Mouse (Mus musculus): Measurements from ENCODE around the gene Krr1.
"Not testable (repeated sequence)": the region's sequence is repeated elsewhere in the genome, so short reads cannot be mapped to it uniquely, and the experiment has no call there.

Krr1 gene

DNA sequence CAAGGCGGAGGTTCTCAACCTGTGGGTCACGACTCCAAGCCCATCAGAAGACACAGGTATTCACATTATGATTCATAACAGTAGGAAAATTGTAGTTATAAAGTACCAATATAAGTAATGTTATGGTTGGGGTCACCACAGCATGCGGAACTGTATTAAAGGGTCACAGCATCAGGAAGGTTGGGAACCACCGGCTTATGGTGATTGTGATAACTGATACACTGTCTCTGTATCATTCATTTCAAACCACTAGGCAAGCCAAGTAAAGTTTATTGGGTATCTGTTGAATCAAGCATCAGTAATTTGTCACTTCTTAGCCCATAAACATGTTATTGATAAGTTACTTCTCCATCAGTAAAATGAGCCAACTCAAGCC lies 14.4 kb upstream of the Krr1 start:
- POLR2A ChIA-PET = interaction anchor here in 1 of 4 experiments (0.5 kb wide), 1 partner anchor 287 kb away, joined by 5 read pairs; no protein-coding TSS in a partner anchor
- CTCF ChIA-PET = interaction anchor here in 3 of 4 experiments (0.6 to 1.6 kb wide), 5 partner anchors 77 to 731 kb away, joined by 3 to 6 read pairs (median 3); no protein-coding TSS in a partner anchor

DNA sequence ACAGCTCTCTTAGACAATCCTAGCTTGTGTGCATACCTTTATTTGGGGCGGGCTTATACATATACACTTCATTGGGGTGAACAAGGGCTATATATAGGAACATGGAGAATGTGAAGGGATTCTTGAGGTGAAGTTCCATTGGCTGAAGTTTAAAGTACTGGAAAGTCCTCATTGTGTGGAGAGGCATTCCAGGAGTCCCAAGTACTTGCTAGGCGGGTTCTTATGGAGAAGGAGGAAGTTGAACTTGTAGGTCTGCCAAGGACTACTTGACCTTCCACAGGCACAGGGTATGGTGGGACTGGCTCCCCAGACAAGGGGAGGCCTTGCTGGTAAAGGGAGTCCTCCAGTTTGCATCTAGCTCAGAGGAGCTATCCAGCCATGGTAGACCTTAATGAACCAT lies 13.1 kb upstream of the Krr1 start:
- POLR2A ChIA-PET = no interaction called here

DNA sequence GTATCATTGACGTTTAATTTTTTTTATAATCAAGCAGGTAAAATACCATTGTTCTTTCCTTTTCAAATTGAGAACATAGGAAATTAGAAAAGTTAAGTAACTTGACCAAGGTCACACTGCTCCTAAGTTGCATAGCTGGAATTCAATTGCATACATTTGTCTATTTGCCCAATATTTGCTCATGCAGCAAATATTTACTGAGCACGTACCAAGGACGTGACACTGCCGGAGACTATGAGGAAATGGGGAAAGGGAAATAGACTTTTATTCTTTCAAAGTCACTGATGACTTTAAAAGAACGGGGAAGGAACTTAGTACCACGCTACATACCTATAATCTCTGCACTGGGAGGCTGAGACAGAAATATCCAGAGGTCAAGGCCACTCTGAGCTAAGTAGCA lies 12.0 kb upstream of the Krr1 start:
- POLR2A ChIA-PET = interaction anchor here in 1 of 4 experiments (2.8 kb wide), 1 partner anchor 12 kb away, joined by 9 read pairs; the partner anchor contains the start of gene Krr1
- CTCF ChIA-PET = interaction anchor here in 1 of 4 experiments (1.2 kb wide), 1 partner anchor 12 kb away, joined by 3 read pairs; no protein-coding TSS in a partner anchor

More for the DNA sequence above, 13.1 kb upstream of the Krr1 start:
- CTCF ChIA-PET = interaction anchor here in 2 of 4 experiments (0.7 to 1.2 kb wide), 2 partner anchors 11 to 1227 kb away, joined by 3 read pairs; no protein-coding TSS in a partner anchor

DNA sequence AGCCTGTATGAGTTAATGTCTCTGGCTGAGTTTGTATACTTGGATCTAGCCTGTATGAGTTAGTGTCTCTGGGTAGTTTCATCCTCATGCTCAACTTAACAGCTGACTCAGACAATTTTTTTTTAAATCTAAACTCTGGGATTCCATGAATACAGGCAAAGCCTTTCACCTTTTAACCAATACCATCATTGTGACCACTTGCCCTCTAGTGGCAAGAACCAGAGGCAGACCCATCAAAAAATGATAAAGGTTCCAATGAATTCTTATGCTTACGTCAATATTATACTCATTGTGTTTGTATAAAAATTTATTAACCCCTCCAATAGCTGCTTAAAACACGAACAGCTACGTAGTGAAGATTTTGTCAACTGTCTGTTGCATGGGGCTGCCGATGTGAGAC lies 6.1 kb upstream of the Krr1 start:
- ChIA-PET CTCF (no interaction called here), POLR2A (no interaction called here)

DNA sequence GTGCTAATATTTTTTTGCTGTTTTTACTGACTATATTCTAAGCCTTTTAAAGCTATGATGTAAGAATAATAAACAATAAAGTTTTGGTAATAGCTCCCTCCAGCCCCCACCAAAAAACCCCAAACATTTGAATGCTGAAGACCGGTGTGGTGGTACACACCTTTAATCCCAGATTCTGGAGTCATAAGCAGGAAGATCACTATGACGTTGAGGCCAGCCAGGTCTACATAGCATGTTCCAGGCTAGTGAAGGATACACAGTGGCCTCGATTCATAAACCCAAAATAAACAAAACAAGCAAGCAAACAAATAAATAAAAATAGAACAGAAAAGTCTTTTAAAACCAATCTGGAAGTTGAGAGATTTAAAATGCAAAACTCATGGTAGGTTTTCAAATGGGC lies 535 bp upstream of the Krr1 start:
- CTCF ChIA-PET = interaction anchor here in 2 of 4 experiments (0.6 to 2.1 kb wide), 5 partner anchors 469 to 1212 kb away, joined by 3 to 7 read pairs (median 5); no protein-coding TSS in a partner anchor
- POLR2A ChIA-PET = interaction anchor here in 3 of 4 experiments (0.6 to 2.9 kb wide), 40 partner anchors 9 to 961 kb away, joined by 3 to 41 read pairs (median 4); partner anchors contain the start of genes Bbs10 (in 3 of the 3), Phlda1 (in 2 of the 3), Nap1l1 (in 1 of the 3) and Osbpl8 (in 1 of the 3)

DNA sequence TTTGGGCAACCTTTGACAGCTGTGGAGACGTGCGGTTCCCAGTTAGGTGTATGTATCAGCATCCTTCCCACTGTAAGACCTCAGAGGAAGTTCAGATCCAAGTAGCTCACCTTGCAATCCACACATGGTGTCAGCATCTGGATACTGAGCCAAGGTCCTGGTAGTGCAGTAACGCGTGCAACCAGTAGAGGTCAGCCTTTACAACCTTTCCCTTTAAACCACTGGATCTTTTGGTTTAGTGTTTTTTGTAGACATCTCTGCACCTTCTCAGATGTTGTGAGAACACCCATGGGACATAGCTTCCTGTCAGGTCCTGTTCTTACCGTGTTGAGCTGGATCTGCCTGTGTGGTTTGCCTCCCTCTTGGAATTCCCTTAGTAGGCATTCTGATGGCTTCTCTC lies 5.1 kb downstream of the Krr1 start:
- POLR2A ChIA-PET = interaction anchor here in 2 of 4 experiments (0.5 to 1.4 kb wide), 4 partner anchors 21 to 814 kb away, joined by 4 to 7 read pairs (median 4); partner anchors contain the start of gene Osbpl8 (in 1 of the 2)
- CTCF ChIA-PET = interaction anchor here in 3 of 4 experiments (0.7 to 1.5 kb wide), 4 partner anchors 182 to 751 kb away, joined by 3 to 4 read pairs (median 4); partner anchors contain the start of genes Bbs10 (in 1 of the 3) and Glipr1l3 (in 1 of the 3)

DNA sequence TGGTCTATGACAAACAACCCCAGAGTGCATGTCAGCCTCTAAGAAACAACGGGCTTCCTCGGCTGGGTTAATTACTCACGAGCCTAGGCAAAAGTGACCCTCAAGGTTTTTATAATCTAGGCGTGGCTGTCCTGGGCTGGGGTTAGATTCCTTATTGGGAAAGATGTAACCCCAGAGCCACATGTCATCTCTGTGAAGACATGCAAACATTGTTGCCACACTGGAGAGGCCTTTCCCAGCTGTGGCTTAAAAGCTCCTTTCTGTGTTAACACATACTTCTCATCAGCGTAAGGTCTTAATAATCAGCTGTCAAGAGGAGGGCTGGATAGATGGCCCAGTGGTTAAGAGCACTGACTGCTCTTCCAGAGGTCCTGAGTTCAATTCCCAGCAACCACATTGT lies 10.6 kb downstream of the Krr1 start:
- CTCF ChIA-PET = no interaction called here
- POLR2A ChIA-PET = interaction anchor here in 2 of 4 experiments (1.1 to 5.6 kb wide), 3 partner anchors 9 to 10 kb away, joined by 3 to 41 read pairs (median 15); partner anchors contain the start of gene Krr1 (in 2 of the 2)

DNA sequence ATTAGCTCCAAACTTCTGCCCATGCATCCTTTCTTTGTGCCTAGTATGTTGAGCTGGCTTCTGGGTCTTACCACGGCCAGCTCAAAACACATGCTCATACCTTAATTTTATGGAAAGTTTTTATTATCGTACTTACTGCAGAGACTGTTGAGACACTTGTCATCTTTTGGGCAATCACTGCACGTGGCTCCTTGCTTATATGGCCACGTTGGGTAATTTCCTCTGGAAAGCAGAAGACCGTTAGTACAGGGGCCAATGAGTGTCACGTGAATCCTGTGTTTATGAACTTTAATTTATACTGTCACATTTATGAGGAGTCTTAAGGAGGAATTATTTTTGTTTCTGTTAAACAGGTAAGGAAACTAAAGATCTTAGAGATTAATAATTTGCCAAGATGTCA lies 14.0 kb downstream of the Krr1 start:
- POLR2A ChIA-PET = interaction anchor here in 2 of 4 experiments (0.9 to 5.6 kb wide), 2 partner anchors 11 to 13 kb away, joined by 3 to 41 read pairs; partner anchors contain the start of gene Krr1 (in 1 of the 2)
- CTCF ChIA-PET = no interaction called here

DNA sequence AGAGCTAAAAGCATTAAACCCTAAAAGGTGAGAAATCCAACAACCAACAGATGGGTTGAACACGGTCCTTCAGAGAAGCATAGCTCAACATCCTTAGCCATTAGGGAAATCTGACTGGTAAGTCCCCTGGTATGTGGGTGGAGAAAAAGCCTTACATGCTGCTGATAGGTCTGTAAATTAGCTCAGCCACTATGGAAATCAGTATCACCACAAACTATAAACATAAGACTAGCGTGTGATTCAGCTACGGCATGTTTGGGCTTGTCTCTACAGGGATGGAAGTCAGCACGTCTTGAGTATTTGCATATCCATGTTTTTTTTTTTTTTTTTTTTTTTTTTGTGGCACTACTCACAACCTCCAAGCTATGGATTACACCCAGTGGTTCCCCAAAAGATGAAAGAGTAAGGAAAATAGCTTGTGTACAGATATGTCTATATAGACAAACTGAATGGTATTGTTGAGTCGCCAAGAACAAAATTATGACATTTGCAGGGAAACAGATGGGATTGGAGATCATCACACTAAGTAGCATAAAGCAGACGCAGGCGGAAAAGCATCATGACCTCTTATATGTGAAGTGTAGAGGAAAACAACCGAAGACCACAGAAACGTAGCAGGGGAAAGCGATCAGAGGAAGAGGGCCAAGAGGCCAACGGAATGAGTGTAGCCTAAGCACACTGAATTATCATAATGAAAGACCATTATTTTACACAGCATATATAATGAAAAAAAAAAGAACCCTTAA lies 23.5 kb downstream of the Krr1 start:
- ChIA-PET POLR2A (interaction anchor here in 1 of 4 experiments (0.7 kb wide), 1 partner anchor 92 kb away, joined by 4 read pairs; no protein-coding TSS in a partner anchor), CTCF (no interaction called here)

DNA sequence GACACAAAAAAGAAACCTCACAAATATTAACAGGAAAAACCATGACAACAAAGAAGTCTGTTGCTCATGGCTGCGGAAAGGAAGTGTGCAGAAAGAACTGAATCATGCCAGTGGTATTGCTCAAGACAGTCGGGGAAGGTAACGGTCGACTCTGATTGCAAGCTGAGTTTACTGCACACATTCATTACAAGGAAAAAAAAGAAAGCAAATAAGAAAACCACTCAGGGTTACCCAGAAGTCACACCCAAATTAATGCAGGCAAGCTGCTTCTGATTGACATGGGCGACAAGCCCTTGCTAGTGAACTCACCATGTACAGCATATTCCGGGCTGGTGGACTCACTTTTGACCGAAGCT lies 24.1 kb downstream of the Krr1 start:
- CTCF ChIA-PET = interaction anchor here in 1 of 4 experiments (0.6 kb wide), 1 partner anchor 828 kb away, joined by 4 read pairs; no protein-coding TSS in a partner anchor
- POLR2A ChIA-PET = interaction anchor here in 2 of 4 experiments (0.7 kb wide), 2 partner anchors 93 to 421 kb away, joined by 4 read pairs; no protein-coding TSS in a partner anchor

DNA sequence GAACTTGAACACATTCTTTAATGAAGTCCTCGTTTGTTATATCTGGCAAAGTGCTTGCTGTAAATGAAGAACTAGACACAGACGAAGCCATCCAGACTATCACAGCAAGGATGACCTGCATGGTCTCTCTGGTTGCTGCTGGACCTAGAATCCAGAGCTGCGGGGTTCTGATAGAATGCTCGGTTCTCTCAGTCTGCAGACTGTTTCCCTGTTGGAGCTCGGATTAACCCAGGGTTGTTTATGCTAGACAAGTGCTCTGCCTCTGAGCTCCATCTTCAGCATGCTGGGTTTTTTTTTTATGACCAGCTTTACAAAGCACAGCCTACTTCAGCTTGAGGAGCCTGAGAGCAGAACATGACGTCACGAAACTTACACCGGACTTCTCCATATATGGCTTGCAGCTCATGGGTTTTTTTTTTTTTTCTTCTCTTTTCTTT lies 24.5 kb downstream of the Krr1 start:
- CTCF ChIA-PET = interaction anchor here in 1 of 4 experiments (0.6 kb wide), 1 partner anchor 828 kb away, joined by 4 read pairs; no protein-coding TSS in a partner anchor
- POLR2A ChIA-PET = interaction anchor here in 1 of 4 experiments (0.7 kb wide), 1 partner anchor 421 kb away, joined by 4 read pairs; no protein-coding TSS in a partner anchor

DNA sequence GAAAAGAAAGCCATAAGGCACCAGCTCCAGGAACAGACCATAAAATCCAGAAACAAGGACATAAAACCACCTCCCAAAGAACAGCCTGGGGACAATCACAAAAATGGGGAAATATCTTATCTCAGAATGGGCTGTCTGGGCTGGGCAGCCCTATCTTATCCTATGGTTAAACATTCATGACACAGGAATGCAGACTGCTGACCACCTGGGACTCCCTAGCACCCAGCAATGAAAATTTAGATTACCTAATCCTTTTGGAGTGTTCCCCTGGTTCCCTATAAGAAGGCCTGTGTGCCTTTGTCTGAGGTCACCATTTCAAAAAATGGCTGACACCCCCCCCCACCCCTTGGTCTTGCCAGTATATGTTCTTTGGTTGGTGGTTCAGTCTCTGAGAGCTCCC lies 25.2 kb downstream of the Krr1 start:
- CTCF ChIA-PET = no interaction called here
- POLR2A ChIA-PET = no interaction called here

DNA sequence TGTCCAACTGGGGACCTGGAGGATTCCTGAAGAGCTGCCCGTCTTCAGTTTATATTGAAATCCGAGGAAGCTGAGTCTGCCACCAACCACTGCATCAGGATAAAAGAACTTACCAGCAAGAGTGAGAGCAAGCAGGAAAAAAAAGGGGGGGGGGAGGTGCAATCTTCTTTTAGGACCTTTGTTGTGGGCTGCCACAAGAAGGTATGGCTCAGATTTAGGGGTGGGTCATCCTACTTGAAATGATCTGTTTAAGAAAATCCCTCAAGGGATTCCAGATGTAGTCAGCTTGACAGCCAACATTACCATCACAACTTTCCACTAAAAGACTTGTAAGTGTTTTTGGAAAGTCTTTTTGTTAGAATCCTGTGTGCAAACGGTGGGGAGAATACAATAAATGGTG lies 27.3 kb downstream of the Krr1 start:
- POLR2A ChIA-PET = no interaction called here
- CTCF ChIA-PET = interaction anchor here in 1 of 4 experiments (0.6 kb wide), 1 partner anchor 364 kb away, joined by 4 read pairs; no protein-coding TSS in a partner anchor

DNA sequence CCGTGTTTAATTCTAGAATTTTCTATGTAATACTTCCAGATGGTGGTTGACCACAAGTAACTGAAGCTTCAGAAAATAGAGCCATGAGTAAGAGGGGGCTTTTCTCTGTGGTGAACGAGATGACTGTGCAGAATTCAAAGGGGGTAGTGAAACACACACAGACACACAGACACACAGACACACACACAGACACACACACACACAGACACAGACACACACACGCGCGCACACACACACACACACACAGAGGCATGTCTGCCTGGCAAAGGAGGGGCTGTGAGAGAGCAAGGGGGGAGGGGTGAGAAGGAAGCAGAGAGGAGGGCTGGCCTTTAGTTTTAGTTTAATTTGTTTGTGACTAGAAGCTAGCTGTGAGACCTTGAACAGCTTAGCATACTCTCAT lies 28.1 kb downstream of the Krr1 start:
- ChIA-PET CTCF (no interaction called here), POLR2A (interaction anchor here in 2 of 4 experiments (1.4 to 1.7 kb wide), 2 partner anchors 28 kb away, joined by 3 to 5 read pairs; partner anchors contain the start of gene Krr1 (in 2 of the 2))

DNA sequence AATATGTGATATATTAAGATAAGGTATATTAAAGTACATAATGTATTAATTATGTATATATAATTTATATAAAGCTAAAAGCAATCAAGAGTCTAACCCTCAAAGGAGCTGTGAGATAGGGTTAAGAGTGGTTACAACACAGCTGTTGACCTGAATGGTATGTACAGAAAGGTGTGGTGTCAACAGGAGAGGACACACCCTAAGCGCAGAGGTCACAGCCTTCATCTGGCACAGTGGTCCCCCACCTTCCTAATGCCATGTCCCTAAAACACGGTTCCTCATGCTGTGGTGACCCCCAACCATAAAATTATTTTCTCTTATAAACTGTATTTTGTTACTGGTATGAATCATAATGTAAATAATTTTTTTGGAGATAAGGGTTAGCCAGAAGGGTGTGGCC lies 28.9 kb downstream of the Krr1 start:
- ChIA-PET CTCF (interaction anchor here in 1 of 4 experiments (0.6 kb wide), 1 partner anchor 88 kb away, joined by 3 read pairs; no protein-coding TSS in a partner anchor), POLR2A (interaction anchor here in 2 of 4 experiments (1.4 to 1.7 kb wide), 2 partner anchors 29 kb away, joined by 3 to 5 read pairs; partner anchors contain the start of gene Krr1 (in 2 of the 2))

DNA sequence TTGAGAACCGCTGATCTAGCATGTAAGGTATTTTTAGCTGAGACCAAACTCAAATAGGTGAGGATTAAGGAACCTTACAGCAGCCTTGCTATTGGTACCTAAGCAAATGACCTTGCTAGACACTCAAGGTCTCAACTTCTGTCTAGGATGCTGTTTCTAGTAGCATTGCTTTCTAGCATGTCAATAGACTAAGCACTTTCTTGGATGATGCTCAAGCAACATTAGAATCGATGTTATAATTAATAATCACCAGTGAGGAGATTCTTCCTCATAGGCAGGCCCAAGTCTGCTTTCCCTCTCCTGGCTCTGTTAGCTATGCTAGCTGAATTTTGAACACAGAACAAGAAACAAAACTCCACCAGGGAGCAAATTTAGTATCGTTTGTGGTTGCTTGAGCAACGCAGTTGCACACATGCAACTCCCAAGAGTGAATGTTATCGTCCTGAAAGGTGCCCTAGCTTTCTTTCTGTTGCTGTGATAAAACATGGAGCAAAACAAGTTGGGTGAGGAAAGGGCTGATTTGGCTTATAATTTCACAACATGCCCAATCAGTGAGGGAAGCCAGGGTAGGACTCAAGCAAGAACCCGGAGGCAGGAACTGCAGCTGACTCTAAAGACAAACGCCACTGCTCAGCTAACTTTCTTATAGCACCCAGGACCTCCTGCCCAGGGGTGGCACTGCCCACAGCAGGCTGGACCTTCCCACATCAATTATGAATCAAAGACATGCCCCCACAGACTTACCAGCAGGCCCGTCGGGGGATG lies 29.5 kb downstream of the Krr1 start:
- ChIA-PET CTCF (interaction anchor here in 1 of 4 experiments (0.6 kb wide), 1 partner anchor 567 kb away, joined by 4 read pairs; no protein-coding TSS in a partner anchor), POLR2A (interaction anchor here in 2 of 4 experiments (1.4 to 1.7 kb wide), 2 partner anchors 30 kb away, joined by 3 to 5 read pairs; partner anchors contain the start of gene Krr1 (in 2 of the 2))

DNA sequence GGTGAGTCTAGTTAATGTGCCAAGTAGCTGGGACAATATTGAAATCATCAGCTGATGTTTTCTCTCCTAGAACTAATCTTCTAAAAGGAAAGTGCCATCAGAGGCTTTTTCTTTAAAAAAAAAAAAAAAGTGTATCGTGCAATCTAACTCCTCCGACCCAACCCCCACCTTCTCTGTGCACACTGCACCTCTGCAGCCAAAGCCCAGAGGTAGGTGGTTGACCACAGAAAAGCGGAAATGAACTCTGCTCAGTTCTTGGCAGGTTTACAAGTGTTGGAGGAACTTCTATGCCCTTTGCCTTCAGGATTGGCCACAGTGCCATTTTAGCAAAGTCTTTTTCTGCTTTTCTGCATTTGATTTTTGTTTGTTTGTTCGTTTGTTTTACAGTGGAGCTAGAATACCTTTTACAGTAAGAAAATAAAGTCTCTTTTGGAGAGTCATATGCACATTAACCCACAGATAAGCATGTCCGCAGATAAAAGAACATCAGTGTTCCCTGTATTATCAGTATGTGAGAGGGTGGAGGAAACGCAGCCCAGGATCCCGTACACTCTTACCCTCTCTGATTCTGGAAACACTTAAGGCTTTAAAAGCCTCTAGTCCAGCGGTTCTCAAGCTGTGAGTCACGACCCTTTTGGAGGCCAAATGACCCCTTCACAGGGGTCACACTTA lies 30.2 kb downstream of the Krr1 start, which contains the start of gene Glipr1:
TSS of gene Glipr1 (minus strand) at position 88 of the 672 bp plus-strand sequence.
- ChIA-PET CTCF (interaction anchor here in 1 of 4 experiments (0.6 kb wide), 1 partner anchor 568 kb away, joined by 4 read pairs; no protein-coding TSS in a partner anchor), POLR2A (interaction anchor here in 1 of 4 experiments (0.8 kb wide), 1 partner anchor 31 kb away, joined by 3 read pairs; the partner anchor contains the start of gene Krr1)

DNA sequence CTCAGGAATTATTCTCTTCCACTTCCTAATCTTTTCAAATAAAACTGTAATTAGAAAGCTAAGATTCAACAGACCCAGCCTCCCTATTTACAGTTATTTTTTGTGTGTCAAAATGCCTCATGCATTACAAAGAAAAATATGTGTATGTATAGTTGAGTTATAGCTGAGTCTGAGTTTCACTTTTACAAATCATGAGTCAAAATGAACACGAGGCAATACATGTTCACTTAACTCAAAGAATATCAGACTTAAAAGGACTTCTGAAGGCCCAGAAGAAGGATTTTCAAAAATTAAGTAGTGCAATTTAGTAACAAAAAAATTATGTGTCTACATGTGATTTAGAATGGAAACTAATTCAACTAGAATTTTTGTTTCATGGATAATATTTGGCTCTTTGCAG lies 37.0 kb downstream of the Krr1 start:
- POLR2A ChIA-PET, CTCF ChIA-PET: not testable (repeated sequence)

All from embryonic stem cell, embryonic (primary cell).